Comparison of ENCODE assay signal across 11 mouse cellular contexts in the genomic region with DNA sequence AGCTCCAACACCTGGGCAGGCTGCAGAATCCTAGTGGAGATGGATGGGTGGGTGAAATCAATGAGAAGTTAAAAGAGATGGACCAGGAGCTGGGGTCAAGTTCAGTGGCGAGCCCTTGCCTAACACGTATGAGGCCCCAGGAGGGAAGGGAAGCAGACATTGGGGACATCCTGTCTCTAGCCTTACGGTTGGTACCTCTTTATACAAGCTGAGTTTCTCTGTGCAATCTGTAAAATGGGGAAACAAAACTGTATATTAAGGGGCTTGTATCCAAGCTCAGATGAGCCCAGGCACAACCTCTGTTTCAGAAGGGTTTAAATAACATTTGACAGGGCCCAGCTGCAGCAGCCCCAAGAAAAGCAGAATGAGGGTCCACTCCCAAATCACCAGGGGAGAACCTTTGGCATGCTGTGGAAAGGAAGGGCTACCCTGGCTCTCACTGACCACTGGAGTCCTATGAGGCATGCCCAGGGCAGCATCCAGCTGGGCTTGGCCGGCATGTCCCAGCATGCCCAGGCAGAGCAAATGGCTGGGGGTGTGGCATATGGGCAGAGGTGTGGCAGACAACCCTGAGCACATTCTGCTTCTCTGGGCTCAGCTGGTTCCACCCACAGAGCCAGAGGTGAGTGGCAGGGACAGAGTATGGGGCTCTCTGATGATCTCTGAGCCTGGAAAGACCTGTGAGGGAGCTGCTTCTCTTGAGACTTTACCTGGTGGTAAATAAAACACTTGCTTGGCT.
DNase-seq lines count a peak whose midpoint lies in the region; ATAC-seq lines count a peak whose summit lies in the region.
"Had no signal": no experiment of that assay in that cellular context is flagged by ENCODE, and none has a peak within 500 bp of the region (broad histone marks: within the 10 kb centered on the region; RNA-seq: fewer than 3 reads in every experiment).

No protein-coding gene starts in this region.

- H3K27me3 ChIP-seq in forebrain, embryonic 12.5 days: no peaks in the 10 kb centered on the region
- H3K27me3 ChIP-seq in forebrain, embryonic 15.5 days: no peaks in the 10 kb centered on the region
- H3K27me3 ChIP-seq in megakaryocyte, embryonic 14.5 days (replicated peaks): no peaks in the 10 kb centered on the region

- peak; percentile 63 for DNase-seq in Muller cell, postnatal 12 days (ENCODE audit: inconsistent ontology term)
- DNase-seq in kidney, postnatal 25 days: peak; percentile 66 to 86
- no peak for DNase-seq in thymus, postnatal 0 days (ENCODE audit: low spot score)
- DNase-seq in cerebellum, postnatal 36 days: no peak
- DNase-seq in yolk sac, embryonic 10.5 days (ENCODE audit: low spot score): no peak
- DNase-seq: cerebellum, adult 11 months; right cerebral cortex, postnatal 4 days had no signal

- H3K4me3 ChIP-seq in forebrain, embryonic 12.5 days (replicated peaks): no peak overlapping the region
- H3K4me3 ChIP-seq in forebrain, embryonic 15.5 days: no peak overlapping the region
- peak overlapping the region; percentile 29 for H3K4me3 ChIP-seq in megakaryocyte, embryonic 14.5 days (replicated peaks)
- H3K4me3 ChIP-seq: heart, adult 2 months had no signal

- WGBS in forebrain, embryonic 12.5 days: 88% methylated on average over 4 of the region's 4 CpGs
- WGBS in forebrain, embryonic 15.5 days: 80% methylated on average over 4 of the region's 4 CpGs

- 0 out of 2 replicates have a peak overlapping the region, but pooled peaks have one; percentile 25 for H3K9ac ChIP-seq in forebrain, embryonic 12.5 days
- H3K9ac ChIP-seq in forebrain, embryonic 15.5 days (replicated peaks): no peak overlapping the region

- ATAC-seq in forebrain, embryonic 12.5 days (ENCODE audit: low FRiP score): no peak
- no peak for ATAC-seq in forebrain, embryonic 15.5 days (replicated peaks)

- H3K4me1 ChIP-seq in forebrain, embryonic 12.5 days: peaks cover 71% of the 10 kb centered on the region
- peaks cover 80% of the 10 kb centered on the region for H3K4me1 ChIP-seq in forebrain, embryonic 15.5 days
- peaks cover 97% of the 10 kb centered on the region for H3K4me1 ChIP-seq in megakaryocyte, embryonic 14.5 days

- H3K27ac ChIP-seq in forebrain, embryonic 12.5 days: peak overlapping the region; percentile 89; the same call in 1 of the 2 replicates
- H3K27ac ChIP-seq in forebrain, embryonic 15.5 days (replicated peaks): no peak overlapping the region; the same call in 1 of the 2 replicates
- H3K27ac ChIP-seq: heart, adult 2 months had no signal

- no peaks in the 10 kb centered on the region for H3K9me3 ChIP-seq in forebrain, embryonic 12.5 days
- H3K9me3 ChIP-seq in forebrain, embryonic 15.5 days: no peaks in the 10 kb centered on the region
- no peaks in the 10 kb centered on the region for H3K9me3 ChIP-seq in megakaryocyte, embryonic 14.5 days

- no peak overlapping the region for H3K4me2 ChIP-seq in forebrain, embryonic 12.5 days
- H3K4me2 ChIP-seq in forebrain, embryonic 15.5 days (replicated peaks): no peak overlapping the region

- 0 out of 2 replicates have a peak, but pooled peaks cover 8% of the 10 kb centered on the region for H3K36me3 ChIP-seq in forebrain, embryonic 12.5 days (replicated peaks)
- no peaks in the 10 kb centered on the region for H3K36me3 ChIP-seq in forebrain, embryonic 15.5 days
- H3K36me3 ChIP-seq in megakaryocyte, embryonic 14.5 days (replicated peaks; ENCODE audit: low read length): peaks cover 91% of the 10 kb centered on the region

Comparison
In these comparisons a context has a peak if more than half of its experiments do, and no peak if none do; other contexts are left out.
1. DNase-seq: peak in Muller cell, postnatal 12 days (single experiment) and kidney, postnatal 25 days (2 of 2); none in thymus, postnatal 0 days (single experiment), cerebellum, postnatal 36 days (0 of 2) and yolk sac, embryonic 10.5 days (single experiment).